Mouse (Mus musculus): ENCODE data around the gene Mif4gd.

Mif4gd gene

GRCm38 (mm10) chr11:115579080-115579479 lies 33.7 kb downstream of the Mif4gd start:
- no peak for DNase-seq (ENCODE audit: low read depth, low spot score)

- no peak for DNase-seq (ENCODE audit: low read depth, low spot score)
Observed at GRCm38 (mm10) chr11:115564961-115565360, 47.8 kb downstream of the Mif4gd start.

GRCm38 (mm10) chr11:115564064-115564809 lies 48.5 kb downstream of the Mif4gd start, which contains the start of gene Nup85:
Nup85 (plus strand) TSS chr11:115564434.
- DNase-seq (ENCODE audit: low read depth, low spot score): peak; percentile 98

- peak; percentile 46 for DNase-seq (ENCODE audit: low read depth, low spot score)
Observed at GRCm38 (mm10) chr11:115563406-115563805, 49.4 kb downstream of the Mif4gd start.
